Mouse (Mus musculus) layer of hippocampus, adult 9-10 months (tissue): ENCODE measurements around the gene Nav3.

Source experiments
- DNase-seq: peaks from one replicate; pipeline ENCODE4 v3.0.0; 2022; ENCODE audit warnings: low spot score

The Nav3 gene

DNA sequence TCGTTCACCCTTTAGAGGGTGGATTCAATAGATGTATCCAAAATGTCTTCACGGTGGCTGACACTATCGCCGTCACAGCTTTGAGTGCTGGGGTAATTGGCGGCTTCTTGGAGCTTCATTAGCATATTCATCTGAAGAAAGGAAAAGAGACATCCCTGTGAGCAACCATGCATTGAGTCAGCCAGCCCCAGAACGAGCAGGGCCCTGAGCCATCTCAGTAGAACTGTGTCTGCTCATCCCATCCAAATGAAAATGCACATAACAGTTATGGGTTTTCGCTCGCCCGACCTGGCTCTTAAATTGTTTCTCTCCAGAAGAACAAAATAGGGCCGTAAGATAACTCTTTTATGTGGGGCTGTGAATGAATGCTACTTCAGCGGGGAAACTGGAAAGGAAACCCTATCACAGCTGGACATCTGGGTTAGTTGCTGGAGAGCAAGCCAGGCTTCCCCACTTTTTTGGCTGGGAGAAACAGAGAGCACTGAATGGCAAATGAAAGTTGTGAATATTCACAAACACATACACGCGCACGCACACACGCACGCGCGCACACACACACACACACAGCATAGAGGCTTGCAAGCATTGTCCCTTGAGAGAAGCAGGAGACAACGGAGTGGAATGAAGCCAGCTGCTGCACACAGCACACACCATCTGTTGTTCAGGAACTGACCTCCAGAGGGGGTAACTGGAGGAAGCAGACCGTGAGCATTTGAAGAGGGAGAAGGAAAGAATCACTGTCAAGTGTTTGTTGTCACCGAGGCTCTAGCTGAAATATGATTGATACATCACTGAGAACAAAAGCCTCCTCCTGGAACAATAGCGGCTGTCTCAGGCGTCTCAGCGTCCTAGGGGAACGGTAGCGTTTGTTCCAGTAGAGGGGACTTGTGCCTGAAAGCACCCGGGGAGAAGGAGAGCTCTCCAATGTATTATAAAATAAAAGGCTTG lies 771.6 kb downstream of the Nav3 start:
- no peak for DNase-seq

GRCm38 (mm10) chr10:109672896-109673295 lies 783.1 kb downstream of the Nav3 start:
- no peak for DNase-seq

GRCm38 (mm10) chr10:109667453-109667852 lies 788.6 kb downstream of the Nav3 start:
- no peak for DNase-seq

GRCm38 (mm10) chr10:109664629-109665317 lies 791.2 kb downstream of the Nav3 start:
- DNase-seq = peak; percentile 85

- DNase-seq = no peak
Observed at GRCm38 (mm10) chr10:109651516-109651915, 804.5 kb downstream of the Nav3 start.

DNA sequence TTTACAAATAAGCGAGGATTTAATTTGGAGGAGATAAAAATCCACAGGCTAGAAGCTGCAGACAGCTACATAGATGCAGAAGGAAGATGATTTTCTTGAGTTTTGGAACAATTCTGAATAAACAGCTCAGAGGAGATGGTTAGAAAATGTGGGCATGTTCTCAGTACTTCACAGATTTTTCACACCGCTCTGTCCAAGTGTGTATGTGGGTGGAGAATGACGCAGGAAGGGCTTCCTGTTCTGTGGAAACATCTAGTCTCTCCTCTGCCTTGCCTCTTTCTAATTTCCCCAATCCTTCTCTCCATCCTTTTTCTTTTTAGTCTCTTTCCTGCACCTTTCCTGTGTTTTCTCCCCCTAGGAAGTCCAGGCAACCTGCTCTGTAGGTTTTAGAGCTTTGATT lies 812.4 kb downstream of the Nav3 start:
- DNase-seq = no peak

- no peak for DNase-seq
Observed at GRCm38 (mm10) chr10:109641806-109642205, 814.2 kb downstream of the Nav3 start.

DNA sequence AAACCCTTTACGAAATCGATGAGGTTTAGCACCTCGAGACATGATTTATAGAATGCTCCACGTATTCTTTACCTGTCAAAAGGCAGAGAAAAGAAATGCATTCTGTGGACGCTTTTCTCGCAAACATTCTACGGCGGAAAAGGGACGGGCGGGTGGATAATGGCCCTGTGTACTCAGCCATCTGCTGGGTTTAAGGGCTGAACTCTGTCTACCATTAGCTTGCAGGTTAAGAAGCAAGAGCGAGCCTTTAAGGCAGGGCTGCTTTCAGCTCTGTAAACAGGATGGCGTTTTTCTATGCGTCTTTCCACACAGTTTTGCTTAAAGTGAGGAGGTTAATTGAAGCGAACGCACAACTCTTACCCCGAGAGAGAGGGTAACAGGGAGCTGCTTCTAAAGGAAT lies 818.3 kb downstream of the Nav3 start:
- DNase-seq = no peak
